Mouse (Mus musculus) liver, embryonic 15.5 days (tissue): ENCODE results near the gene Banf2. TPM values are rescaled to one million over a fixed set of nuclear protein-coding genes. Genes with fewer than 3 reads are reported as not detected.

Experiments used
- ATAC-seq: fragments of 200-750 bp; cut with Nextera tagmentation; 2 replicates; pipeline ENCODE4 v1.8.0; 2017; ENCODE audit warnings: moderate number of reproducible peaks, mild to moderate bottlenecking, moderate library complexity; ENCODE audit not compliant: insufficient read depth
- H3K27ac ChIP-seq: fragments of 300-500 bp; sonication (generic); replicated peaks from 2 replicates; pipeline ENCODE4 v1.5.1; 2015; ENCODE audit warnings: mild to moderate bottlenecking, inconsistent platforms
- H3K27me3 ChIP-seq: fragments of 300-500 bp; sonication (generic); 2 replicates; pipeline ENCODE4 v1.6.1; 2015; ENCODE audit warnings: mild to moderate bottlenecking, inconsistent platforms
- H3K36me3 ChIP-seq: fragments of 300-500 bp; sonication (generic); replicated peaks from 2 replicates; pipeline ENCODE4 v1.6.1; 2015; ENCODE audit warnings: moderate library complexity, mild to moderate bottlenecking, inconsistent platforms
- H3K4me1 ChIP-seq: fragments of 300-500 bp; sonication (generic); replicated peaks from 2 replicates; pipeline ENCODE4 v1.6.1; 2015; ENCODE audit warnings: inconsistent platforms
- H3K4me2 ChIP-seq: fragments of 300-500 bp; sonication (generic); 2 replicates; pipeline ENCODE4 v1.6.1; 2015; ENCODE audit warnings: moderate library complexity, mild to moderate bottlenecking, inconsistent platforms
- H3K4me3 ChIP-seq: fragments of 300-500 bp; sonication (generic); replicated peaks from 2 replicates; pipeline ENCODE4 v1.5.1; 2015; ENCODE audit warnings: mild to moderate bottlenecking, inconsistent platforms
- H3K9ac ChIP-seq: fragments of 300-500 bp; sonication (generic); 2 replicates; pipeline ENCODE4 v1.6.1; 2015; ENCODE audit warnings: moderate library complexity, mild to moderate bottlenecking, inconsistent platforms
- H3K9me3 ChIP-seq: fragments of 300-500 bp; sonication (generic); replicated peaks from 2 replicates; pipeline ENCODE4 v1.6.1; 2016; ENCODE audit warnings: inconsistent platforms
- WGBS: fragments of 180-500 bp; shearing (Covaris S2); methylation state at CpG from one replicate; pipeline ENCODE4 v1.1.7; 2015; ENCODE audit warnings: mixed read lengths; ENCODE audit not compliant: insufficient replicate concordance; 5-methylcytosine and 5-hydroxymethylcytosine counted together
- polyA plus RNA-seq: library from polyadenylated mRNA; unstranded; fragments of >200 nt; fragmentation: Nextera tagmentation; extraction: Ambion mirVana; gene quantifications from 2 replicates; pipeline ENCODE4 v1.2.1, GENCODE M21; 2015

Banf2 gene
- polyA plus RNA-seq, 1 experiment from 2014 or later, result not detected

DNA sequence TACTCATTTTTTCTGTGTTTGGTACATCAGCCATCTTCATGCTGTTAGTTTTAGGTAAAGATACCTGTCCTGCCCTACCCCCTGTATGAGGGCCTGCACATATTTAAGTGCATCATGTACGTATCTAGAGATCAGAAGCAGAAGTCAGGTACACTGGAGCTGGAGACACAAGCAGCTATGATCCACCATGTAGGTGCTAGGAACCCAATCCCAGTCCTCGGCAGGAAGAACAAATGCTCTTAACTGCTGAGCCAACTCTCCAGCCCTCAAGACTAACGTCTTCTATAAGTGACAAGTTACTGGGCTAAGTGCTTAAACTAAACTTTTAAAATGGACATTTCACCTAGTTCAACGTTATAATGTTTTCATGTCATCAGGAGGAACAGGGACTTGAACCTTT lies 25.6 kb upstream of the Banf2 start:
- no peak overlapping the region for H3K4me3 ChIP-seq
- peak overlapping the region; percentile 19; the same call in 1 of the 2 replicates for H3K4me2 ChIP-seq
- H3K9ac ChIP-seq, result no peak overlapping the region
- no peaks in the 10 kb centered on the region for H3K9me3 ChIP-seq
- peaks cover 81% of the 10 kb centered on the region for H3K4me1 ChIP-seq
- no peak for ATAC-seq
- no peak overlapping the region for H3K27ac ChIP-seq
- WGBS, result 68% methylated on average over 4 of the region's 4 CpGs
- no peaks in the 10 kb centered on the region; the same call in none of the 2 replicates for H3K36me3 ChIP-seq
- H3K27me3 ChIP-seq, result no peaks in the 10 kb centered on the region

GRCm38 (mm10) chr2:144009081-144009480 lies 23.8 kb upstream of the Banf2 start:
- Histone ChIP-seq H3K27me3 (no peaks in the 10 kb centered on the region), H3K9ac (no peak overlapping the region), H3K4me3 (peak overlapping the region; percentile 94), H3K36me3 (no peaks in the 10 kb centered on the region; the same call in 1 of the 2 replicates), H3K4me2 (peak overlapping the region; percentile 98), H3K9me3 (no peaks in the 10 kb centered on the region), H3K27ac (peak overlapping the region; percentile 58; the same call in 1 of the 2 replicates), H3K4me1 (peaks cover 75% of the 10 kb centered on the region)
- ATAC-seq, result no peak
- WGBS, result 40% methylated on average over 1 of the region's 1 CpGs

DNA sequence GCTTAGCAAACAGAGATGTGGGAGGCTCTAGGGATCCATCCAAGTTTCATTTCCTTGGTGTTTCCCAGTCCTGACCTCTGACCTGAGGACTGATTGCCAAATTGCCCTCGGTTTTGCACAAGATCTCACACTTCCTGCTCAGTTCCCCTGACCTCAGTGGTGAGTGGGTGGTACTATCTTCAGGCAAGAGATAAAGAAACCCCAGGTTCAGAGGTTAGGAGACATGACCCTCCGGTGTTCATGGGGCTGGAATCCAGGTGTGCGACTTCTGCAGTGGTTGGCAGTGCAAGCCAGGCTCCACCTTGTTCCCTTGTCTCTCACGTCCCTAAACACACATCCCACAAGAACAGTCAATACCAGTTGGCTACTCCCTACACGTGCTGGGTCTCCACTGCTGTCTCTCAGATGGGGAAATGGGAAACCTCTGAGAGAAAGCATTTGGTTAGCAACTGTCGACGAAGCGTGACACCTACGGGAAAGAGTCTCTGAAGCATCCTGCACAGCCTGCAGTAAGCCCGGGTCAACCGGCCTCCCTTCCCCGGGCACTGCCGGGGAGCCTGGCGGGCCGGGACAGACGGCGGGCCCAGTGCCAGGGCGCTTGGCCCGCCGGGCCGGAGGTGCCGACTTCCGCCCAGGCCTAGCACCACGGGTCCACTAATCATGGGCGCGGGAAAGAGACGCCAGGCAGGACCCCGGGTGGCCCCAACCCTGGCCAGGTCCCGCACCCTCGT lies 23.1 kb upstream of the Banf2 start:
- H3K4me1 ChIP-seq, result peaks cover 75% of the 10 kb centered on the region

GRCm38 (mm10) chr2:144010282-144011044 lies 22.4 kb upstream of the Banf2 start:
- WGBS, result under 1% methylated on average over 102 of the region's 107 CpGs
- H3K4me3 ChIP-seq, result peak overlapping the region; percentile 94
- H3K4me2 ChIP-seq, result peak overlapping the region; percentile 98
- H3K27ac ChIP-seq, result peak overlapping the region; percentile 93
- peak overlapping the region; percentile 84 for H3K9ac ChIP-seq
- H3K9me3 ChIP-seq, result no peaks in the 10 kb centered on the region
- H3K36me3 ChIP-seq, result no peaks in the 10 kb centered on the region; the same call in 1 of the 2 replicates
- ATAC-seq, result peak; percentile 20
- H3K4me1 ChIP-seq, result peaks cover 70% of the 10 kb centered on the region
- no peaks in the 10 kb centered on the region for H3K27me3 ChIP-seq

More for the DNA sequence above, 23.1 kb upstream of the Banf2 start:
- peak; percentile 16 for ATAC-seq
- WGBS, result under 1% methylated on average over 30 of the region's 30 CpGs
- peak overlapping the region; percentile 98 for H3K4me2 ChIP-seq
- H3K9me3 ChIP-seq, result no peaks in the 10 kb centered on the region
- H3K27ac ChIP-seq, result peak overlapping the region; percentile 93
- no peaks in the 10 kb centered on the region; the same call in 1 of the 2 replicates for H3K36me3 ChIP-seq
- H3K27me3 ChIP-seq, result no peaks in the 10 kb centered on the region
- H3K9ac ChIP-seq, result peak overlapping the region; percentile 84
- peak overlapping the region; percentile 94 for H3K4me3 ChIP-seq

DNA sequence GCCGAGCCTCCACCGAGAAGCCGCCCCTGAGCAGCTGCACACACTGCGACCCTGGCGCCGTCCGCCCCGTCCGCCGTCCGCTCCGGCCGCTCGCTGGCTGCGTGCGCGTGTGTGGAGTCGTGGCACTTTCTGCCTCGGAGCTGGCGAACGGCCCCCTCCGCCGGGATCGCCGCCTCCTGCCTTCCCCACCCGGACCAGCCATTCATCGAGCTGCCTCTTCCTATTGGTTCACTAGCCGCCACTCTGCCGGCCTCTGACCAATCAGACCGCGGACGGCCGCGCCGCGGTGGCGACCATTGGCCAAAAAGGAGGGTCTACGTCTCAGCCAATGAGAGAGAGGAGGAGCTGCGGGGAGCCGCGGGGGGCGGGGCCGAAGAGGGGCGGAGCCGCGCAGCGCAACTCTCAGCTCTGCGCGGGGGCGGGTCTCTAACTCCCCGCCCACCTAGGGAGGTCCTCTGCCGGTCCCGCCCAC lies 21.7 kb upstream of the Banf2 start, which contains the start of gene Rrbp1:
Gene Rrbp1, minus strand, starts transcription at position 184 of the 472 bp plus-strand sequence.
- H3K27ac ChIP-seq, result peak within 1 kb of the TSS; percentile 93
- no peaks in the 10 kb centered on the region; the same call in 1 of the 2 replicates for H3K36me3 ChIP-seq
- 0% methylated on average over 51 of the region's 53 CpGs for WGBS
- H3K27me3 ChIP-seq, result no peaks in the 10 kb centered on the region
- peaks cover 63% of the 10 kb centered on the region for H3K4me1 ChIP-seq
- ATAC-seq, result peak; percentile 94
- H3K9me3 ChIP-seq, result no peaks in the 10 kb centered on the region
- H3K9ac ChIP-seq, result peak within 1 kb of the TSS; percentile 84
- peak within 1 kb of the TSS; percentile 94 for H3K4me3 ChIP-seq
- H3K4me2 ChIP-seq, result peak within 1 kb of the TSS; percentile 98

- Histone ChIP-seq H3K9ac (no peak overlapping the region), H3K27me3 (no peaks in the 10 kb centered on the region), H3K9me3 (no peaks in the 10 kb centered on the region), H3K4me2 (no peak overlapping the region), H3K4me1 (peaks cover 42% of the 10 kb centered on the region), H3K4me3 (no peak overlapping the region), H3K27ac (no peak overlapping the region), H3K36me3 (no peaks in the 10 kb centered on the region)
- ATAC-seq, result no peak
- WGBS, result 70% methylated on average over 11 of the region's 11 CpGs
Measured at GRCm38 (mm10) chr2:144014051-144014450, 18.8 kb upstream of the Banf2 start.

GRCm38 (mm10) chr2:144014481-144014880 lies 18.4 kb upstream of the Banf2 start:
- Histone ChIP-seq H3K36me3 (no peaks in the 10 kb centered on the region), H3K4me1 (peaks cover 42% of the 10 kb centered on the region), H3K4me3 (no peak overlapping the region), H3K27ac (peak overlapping the region; percentile 45; the same call in 1 of the 2 replicates), H3K9ac (no peak overlapping the region), H3K9me3 (no peaks in the 10 kb centered on the region), H3K27me3 (no peaks in the 10 kb centered on the region), H3K4me2 (no peak overlapping the region)
- no peak for ATAC-seq
- 53% methylated on average over 5 of the region's 5 CpGs for WGBS

DNA sequence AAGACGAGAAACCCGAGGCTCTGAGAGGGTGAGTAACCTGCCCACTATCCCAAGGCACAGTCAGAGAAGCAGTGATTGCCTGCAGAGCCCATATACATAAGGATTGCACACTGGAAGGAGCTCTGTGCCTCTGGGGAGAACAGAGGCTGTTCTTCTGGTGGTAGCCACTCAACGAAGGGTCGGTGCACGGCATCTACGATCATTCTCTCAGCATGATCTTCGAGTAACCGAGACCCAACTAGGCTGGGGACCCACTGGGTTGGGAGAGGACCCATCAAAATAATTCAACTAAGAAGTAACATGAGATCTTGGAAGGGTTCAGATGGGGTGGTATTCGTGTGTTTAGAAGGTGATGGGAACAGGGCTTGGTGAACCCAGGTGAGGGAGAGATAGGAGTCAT lies 17.0 kb upstream of the Banf2 start:
- Histone ChIP-seq H3K9me3 (no peaks in the 10 kb centered on the region), H3K9ac (no peak overlapping the region), H3K4me2 (no peak overlapping the region), H3K27ac (no peak overlapping the region), H3K4me1 (peaks cover 30% of the 10 kb centered on the region), H3K4me3 (no peak overlapping the region), H3K27me3 (no peaks in the 10 kb centered on the region), H3K36me3 (no peaks in the 10 kb centered on the region)
- no peak for ATAC-seq
- 78% methylated on average over 9 of the region's 9 CpGs for WGBS

DNA sequence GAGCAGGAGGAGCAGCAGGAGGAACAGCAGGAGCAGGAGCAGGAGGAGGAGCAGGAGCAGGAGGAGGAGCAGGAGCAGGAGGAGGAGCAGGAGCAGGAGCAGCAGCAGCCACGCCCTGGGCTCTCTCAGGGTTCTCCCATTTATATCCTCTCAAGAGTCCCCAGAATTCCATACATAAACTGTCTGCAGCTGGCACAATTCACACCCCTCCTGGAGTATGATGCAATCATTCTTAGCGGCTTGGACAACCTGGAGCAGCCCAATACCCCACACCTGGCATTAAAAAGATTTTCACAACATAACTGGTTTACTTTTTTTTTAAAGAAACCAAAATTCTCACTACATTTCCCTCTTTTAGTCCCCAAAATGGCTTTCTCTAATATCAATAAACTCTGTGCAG lies 12.9 kb upstream of the Banf2 start:
- Histone ChIP-seq H3K4me3 (no peak overlapping the region), H3K4me2 (no peak overlapping the region), H3K9ac (no peak overlapping the region), H3K27me3 (no peaks in the 10 kb centered on the region), H3K4me1 (0 out of 2 replicates have a peak, but pooled peaks cover 6% of the 10 kb centered on the region), H3K27ac (no peak overlapping the region), H3K9me3 (no peaks in the 10 kb centered on the region), H3K36me3 (no peaks in the 10 kb centered on the region)
- ATAC-seq, result no peak
- WGBS, result 58% methylated on average over 2 of the region's 2 CpGs

DNA sequence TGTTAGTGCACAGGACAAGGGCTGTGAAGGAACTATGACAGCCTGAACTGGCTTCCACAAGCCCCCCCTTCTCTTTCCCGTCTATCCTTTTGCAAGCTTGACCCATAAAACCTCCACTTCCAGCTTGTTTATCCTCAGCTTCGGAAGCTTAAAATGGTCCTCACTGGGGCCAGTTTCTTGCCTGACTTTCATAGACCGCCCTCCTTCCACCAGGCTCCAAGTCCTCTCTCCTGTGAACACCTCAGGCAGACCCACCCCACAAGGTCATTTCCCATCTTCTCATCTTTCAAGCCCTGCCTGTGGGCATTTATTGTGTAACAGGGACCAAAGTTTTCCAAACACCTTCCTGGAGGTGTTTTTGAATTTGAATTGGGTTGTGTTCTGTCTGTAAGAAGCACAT lies 10.4 kb upstream of the Banf2 start:
- Histone ChIP-seq H3K4me2 (no peak overlapping the region), H3K27ac (no peak overlapping the region), H3K9ac (no peak overlapping the region), H3K36me3 (no peaks in the 10 kb centered on the region), H3K27me3 (no peaks in the 10 kb centered on the region), H3K4me3 (no peak overlapping the region), H3K9me3 (no peaks in the 10 kb centered on the region), H3K4me1 (0 out of 2 replicates have a peak, but pooled peaks cover 6% of the 10 kb centered on the region)
- WGBS, result 64% methylated on average over 3 of the region's 3 CpGs
- no peak for ATAC-seq

GRCm38 (mm10) chr2:144025361-144025760 lies 7.5 kb upstream of the Banf2 start:
- no peak for ATAC-seq
- WGBS, result 61% methylated on average over 9 of the region's 9 CpGs
- Histone ChIP-seq H3K4me2 (no peak overlapping the region), H3K36me3 (no peaks in the 10 kb centered on the region), H3K4me1 (no peaks in the 10 kb centered on the region), H3K9me3 (no peaks in the 10 kb centered on the region), H3K27me3 (no peaks in the 10 kb centered on the region), H3K27ac (no peak overlapping the region), H3K9ac (no peak overlapping the region), H3K4me3 (no peak overlapping the region)
